Mouse (Mus musculus) cerebellum, adult 8-10 months (tissue): ENCODE measurements at regions not wholly inside any gene's neighbourhood (a gene's known extent, or its start where the extent isn't known, plus 50 kb on each side); places are given as distances from the start of the nearest gene placed in this dataset.

Source experiments
- DNase-seq: peaks from one replicate; pipeline ENCODE4 v3.0.0; 2022

- no peak for DNase-seq
These were observed 240.3 kb downstream of the Plpp3 start for GRCm38 (mm10) chr4:105397451-105397850.

- no peak for DNase-seq
These were observed 244.9 kb downstream of the Plpp3 start for GRCm38 (mm10) chr4:105402021-105402420.

DNA sequence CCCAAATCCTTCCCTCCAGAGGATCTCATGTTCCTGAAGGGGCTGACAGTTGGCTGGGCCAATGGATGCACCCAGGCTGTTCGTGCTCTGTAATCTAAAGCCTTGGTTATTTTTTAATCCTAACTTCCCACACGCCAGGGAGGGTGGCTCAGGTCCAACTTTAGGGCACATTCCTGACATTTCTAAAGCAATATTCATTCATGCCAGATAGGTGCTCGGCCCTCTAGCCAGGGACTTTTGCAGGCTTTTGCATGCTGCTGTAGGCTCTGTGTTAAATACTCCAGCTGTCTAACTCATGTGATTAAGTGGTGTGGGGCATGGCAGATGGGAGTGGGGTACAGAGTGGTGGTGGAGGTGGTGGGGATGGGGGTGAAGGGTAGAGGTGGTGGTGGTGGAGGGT is 246.0 kb downstream of the Plpp3 start:
- no peak for DNase-seq

GRCm38 (mm10) chr4:105403686-105404085 is 246.5 kb downstream of the Plpp3 start:
- DNase-seq, result no peak

- DNase-seq, result no peak
These were observed 248.6 kb downstream of the Plpp3 start for GRCm38 (mm10) chr4:105405728-105406127.

DNA sequence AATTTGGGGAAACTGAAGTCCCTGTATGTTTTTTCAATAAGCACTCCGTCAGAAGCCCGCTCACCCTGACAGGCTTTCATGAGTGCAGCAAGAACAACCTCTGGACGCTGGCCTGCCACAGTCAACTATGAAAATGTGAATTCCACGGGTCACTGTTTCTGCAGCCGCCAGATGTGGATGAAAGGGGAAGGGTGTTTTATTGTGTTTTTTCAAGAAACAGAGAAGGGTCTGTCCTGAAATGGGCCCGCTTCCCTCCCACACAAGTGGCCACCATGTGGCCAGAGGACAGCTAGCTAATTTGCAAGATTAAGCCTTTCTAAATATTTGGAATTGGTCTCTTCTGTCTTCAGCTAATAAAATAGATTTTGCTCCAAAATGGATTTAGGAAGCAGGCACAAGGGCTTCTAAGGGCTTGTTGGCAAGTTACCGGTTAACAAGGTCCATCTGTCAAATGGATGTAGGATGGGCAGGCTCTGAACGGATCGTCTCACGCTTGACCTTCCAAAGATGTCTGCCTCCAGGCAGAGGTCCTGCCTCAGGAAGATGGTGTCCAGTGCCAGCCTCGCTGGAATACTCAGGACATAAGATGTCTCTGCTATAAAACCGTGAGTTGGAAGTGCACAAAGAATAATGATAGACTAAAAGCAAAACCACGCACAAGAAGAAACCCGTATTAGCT is 249.8 kb downstream of the Plpp3 start:
- no peak for DNase-seq

DNA sequence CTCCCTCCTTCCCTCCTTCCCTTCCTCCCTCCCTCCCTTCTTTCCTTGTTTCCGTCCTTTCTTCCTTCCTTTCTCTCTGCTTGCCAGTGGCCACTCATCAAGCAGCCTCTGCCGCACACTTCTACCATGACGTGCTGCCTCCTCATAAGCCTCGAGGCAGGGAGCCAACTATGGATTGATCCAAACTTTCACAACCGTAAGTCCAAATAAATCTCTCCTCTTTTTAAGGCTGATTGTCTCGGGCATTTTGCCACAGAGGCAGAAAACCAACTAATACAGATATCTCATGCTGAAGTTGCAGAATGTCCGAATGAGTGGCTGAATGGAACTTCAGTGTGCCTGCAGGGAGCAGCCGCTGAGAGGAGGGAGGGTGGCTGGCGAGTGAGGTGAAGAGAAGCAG is 251.7 kb downstream of the Plpp3 start:
- no peak for DNase-seq

DNA sequence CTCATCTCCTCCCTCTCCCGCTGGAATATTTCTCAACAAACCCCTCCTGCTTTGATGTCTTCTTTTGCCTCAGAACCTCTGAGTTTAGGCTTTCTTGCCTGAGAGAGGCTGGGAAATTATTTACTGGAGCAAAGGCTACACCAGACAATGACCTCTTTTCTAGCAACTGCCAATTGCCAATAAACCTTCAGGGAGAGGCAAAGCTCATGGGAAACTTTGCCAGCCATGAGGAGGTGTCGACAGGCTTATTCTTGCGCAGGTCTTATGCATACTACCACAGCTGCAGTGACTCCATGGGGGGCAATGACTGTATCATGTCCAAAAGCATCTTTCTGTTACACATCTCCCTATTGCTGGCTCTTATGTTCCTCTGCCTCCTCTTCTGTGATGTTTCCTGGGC is 260.0 kb downstream of the Plpp3 start:
- no peak for DNase-seq

DNA sequence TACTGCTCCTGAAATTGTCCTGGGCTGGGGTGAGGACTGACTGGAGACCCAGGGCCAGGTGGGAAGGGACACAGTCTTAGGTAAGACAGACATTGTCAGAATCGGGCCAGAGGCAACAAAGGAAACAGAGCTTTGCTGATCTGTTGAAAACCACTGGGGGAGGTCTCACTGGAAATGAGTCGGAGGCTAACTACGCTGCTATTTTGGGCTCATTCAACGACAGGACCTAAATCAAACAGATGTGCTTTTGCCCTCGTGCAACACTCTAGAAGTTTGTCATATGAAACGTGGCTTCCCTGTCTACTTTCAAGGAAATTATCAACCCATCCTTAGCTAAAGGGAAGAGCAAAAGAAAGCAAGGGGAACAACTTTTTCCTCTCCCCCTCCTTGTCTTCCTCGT is 265.3 kb downstream of the Plpp3 start:
- DNase-seq, result no peak

GRCm38 (mm10) chr4:105423727-105424201 is 266.6 kb downstream of the Plpp3 start:
- no peak for DNase-seq

DNA sequence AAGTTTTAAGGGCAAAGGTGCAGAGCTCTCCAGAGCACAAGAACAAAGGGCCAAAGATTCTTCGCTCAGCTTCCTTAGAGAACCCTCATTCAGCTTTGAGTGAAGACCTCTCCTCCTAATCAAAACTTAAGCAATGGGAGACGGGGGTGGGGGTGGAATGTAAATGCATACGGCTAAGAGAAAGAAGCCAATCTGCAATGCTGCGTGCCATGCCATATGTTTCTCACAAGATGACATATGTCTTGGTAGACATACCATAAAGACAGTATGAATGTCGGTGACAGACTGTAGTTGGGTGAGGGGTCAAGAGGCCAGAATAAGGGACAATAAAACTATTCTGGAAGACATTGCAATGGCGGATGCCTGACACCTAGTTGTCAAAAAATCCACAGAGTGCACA is 267.9 kb downstream of the Plpp3 start:
- no peak for DNase-seq

GRCm38 (mm10) chr4:105427581-105427980 is 270.4 kb downstream of the Plpp3 start:
- DNase-seq, result no peak

- no peak for DNase-seq
These were observed 272.4 kb downstream of the Plpp3 start for GRCm38 (mm10) chr4:105429381-105430100.

GRCm38 (mm10) chr4:105432461-105432860 is 275.3 kb downstream of the Plpp3 start:
- DNase-seq, result no peak

GRCm38 (mm10) chr4:105437141-105437540 is 280.0 kb downstream of the Plpp3 start:
- no peak for DNase-seq

DNA sequence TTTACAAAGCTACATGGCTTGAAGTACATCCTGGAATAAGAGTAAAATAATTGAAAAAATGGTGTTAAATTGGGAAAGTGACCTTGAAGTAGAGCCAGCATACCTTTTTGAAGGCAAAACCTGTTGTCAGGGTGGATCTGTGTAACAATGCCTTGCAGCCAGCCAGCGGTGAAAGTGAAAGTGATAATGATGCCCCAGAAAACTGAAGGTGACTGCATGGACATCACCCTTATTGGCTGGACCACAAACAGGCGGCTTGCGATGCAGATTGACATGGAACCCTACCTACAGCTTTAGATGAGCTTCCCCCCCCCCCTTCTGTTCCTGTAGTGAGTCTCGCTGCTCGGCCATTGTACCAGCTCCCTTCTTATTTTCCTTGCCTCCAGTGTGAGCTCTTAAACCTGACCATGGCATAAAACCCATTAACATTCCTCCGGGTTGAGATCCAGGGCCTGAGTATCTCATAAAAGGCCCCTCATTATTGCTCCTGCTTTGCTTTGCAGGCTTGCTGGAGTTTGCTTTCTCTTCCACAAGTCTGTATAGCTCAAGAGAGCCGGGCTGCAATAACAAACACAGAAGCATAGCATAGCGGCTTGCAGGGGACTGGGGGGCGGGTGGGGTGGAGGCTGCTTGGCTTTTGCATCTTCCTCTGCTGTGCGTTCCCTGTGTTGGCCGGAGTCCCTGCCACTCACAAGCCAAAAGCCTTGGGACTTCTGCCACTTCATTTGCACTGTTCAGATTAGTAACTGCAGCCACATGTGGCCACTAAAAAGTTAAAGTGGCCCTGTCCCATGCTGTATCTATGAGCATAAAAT is 292.1 kb downstream of the Plpp3 start:
- no peak for DNase-seq

DNA sequence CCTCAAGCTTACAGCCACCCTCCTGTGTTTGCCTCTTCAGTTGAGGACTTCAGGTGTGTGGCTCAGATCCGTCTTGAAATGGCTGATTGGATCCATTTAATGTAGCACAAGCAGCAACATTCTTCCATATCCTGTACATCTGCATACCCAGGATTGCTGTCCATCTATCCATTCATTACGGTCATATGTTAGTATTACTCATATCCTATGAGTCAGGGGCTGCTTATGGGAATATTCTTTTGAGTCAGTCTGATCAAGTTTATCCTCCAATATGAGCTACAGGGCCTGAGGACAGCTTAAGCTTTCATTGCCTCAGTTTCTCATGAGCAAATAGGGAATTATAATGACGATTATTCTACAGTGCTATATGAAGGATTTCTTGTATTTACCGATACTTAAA is 293.7 kb downstream of the Plpp3 start:
- no peak for DNase-seq

DNA sequence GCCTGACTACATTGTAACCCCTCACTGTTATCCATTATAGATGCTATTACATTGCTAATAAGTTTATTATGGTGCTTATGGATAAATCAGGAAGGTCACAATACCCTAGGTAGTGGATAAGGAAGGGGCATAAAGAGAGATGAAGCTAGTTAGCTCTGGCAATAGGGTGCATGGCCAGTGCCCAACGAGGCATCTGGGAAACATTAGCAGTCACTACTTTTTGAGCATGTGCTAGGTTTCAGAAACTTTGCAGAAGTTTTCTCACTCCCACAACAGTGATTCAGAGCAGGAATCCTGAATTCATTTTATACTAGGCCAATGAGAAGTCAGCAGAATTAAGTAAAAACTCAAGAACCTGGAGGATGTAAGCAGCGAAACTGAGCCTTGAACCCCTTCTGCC is 294.7 kb downstream of the Plpp3 start:
- no peak for DNase-seq

DNA sequence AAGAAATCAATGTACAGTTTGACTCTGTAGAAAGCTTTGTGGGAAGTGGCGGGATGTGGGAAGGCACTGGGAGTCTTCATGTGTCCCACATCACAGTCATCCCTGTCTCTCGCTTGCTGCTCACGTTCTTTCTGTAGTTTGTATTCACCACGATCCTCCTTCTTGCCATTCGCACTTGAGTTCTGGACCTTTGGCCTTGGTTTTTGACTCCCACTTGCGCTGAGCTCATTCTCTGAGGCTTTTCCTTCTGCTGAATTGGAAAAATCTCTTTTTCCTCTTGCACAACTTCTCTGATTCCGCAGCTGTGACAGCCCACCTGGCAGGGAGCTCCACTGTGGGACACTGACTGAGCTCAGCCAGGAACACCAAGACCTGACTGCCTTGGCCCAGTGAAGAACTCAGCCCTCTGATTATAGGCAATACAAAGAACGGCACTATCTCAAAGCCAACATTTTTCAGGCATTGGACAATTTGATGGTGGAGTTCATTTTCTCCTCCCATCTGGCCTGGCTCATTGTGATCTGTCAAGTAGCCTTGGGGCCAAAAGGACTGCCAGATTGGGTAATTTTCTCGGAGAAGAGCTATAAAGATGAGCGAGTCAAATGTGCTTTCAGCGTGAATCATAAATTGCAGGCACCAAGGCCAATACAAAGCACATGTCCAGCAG is 299.9 kb downstream of the Plpp3 start:
- peak; percentile 1 for DNase-seq

DNA sequence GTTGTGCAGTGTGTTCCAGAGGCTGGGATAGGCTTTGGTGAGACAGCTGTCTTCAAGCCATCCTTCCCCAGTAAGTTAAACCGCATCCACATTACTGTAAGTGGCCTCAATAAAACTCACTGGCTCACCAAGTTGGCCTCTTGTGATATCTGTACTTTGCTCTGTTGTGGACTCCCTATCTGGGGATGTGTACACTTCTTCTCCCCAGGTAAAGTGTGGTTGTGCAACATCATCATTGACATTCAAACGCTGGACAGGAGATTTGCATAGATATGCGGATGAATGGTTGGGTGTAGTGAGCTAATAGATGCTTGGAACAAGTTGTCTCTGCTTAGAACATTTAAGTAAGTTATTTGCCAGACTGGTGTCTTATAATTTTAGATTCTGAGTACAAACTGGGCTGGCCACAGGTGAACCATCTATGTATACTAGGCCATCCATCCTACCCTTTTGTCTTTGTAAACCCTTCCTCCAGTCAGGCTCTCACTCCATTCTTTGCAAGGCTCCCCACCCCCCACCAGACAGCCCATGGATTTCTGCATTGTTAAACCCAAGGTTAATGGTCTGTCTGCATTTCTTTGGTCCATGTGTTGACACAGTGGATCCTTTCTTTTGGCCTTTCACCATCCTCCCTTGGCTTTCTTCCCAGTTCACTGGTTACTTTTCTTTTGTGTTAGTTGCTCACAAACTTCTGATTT is 303.0 kb downstream of the Plpp3 start:
- DNase-seq, result no peak

DNA sequence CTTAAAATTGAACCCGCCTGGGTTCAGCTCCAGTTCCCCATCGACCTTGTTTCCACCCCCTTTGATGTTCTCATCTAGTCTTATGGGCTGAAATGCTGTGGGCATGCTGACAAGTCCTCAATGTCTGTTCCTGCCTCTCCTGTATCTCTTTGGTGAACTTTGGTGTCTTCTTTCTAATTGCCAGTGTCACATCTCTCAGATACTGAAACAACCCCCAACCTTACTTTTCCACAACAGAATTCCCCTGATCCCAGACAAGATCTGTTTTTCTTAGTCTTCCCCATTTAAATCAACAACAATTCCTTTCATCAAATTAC is 303.5 kb downstream of the Plpp3 start:
- no peak for DNase-seq

DNA sequence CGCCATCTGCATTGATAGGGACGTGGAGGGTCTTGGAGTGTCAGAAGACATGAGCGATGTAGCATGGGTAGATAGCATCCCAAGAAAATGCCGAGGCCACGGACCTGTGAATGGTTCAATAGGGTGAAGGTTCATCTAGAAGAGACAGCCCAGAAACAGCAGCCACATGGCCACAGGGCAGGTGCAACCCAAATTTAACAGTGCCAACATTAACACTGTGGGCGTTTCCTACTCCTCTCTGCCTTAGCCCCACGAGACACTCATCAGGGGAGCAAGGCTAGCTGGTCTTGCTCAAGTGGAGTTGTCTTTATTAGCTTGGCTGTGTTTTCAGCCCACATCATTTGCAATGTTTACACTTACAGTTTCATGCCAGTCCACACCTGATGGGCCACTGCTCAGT is 310.7 kb downstream of the Plpp3 start:
- no peak for DNase-seq
